Mouse (Mus musculus) T-helper 17 cell (primary cell): ENCODE measurements around the gene Ptprt.

Source experiments
- in situ Hi-C, 2 experiments: fragments of 300-600 bp; cut with MboI, MseI; formaldehyde crosslinking; loops; 1 replicate in 1 of 2; 2 replicates in 1 of 2; pipeline ENCODE4 v1.15.1; 2025; ENCODE audit warnings: high pct_unique_total_duplicates in 2 of 2

Ptprt gene

DNA sequence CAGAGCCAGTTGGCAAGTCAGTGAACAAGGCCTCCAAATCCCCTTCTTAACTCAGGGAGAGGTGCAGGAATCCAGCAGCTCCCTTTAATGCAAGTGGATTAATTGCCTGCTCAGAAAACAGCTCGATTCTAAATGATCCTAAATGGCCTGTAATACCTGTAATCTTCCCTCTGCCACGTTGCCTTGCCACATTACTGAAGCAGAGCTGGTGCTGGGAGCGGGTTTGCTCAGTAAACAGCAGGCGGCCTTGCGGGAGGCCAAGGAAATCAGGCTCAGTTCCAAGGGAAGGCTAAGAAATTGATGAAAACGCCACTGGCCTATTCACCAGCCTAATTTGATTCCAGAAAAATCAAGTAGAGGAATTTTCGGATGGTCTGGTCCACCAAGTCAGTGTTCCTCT, 659.9 kb downstream of the Ptprt start:
- in situ Hi-C loops, result no loop called here

DNA sequence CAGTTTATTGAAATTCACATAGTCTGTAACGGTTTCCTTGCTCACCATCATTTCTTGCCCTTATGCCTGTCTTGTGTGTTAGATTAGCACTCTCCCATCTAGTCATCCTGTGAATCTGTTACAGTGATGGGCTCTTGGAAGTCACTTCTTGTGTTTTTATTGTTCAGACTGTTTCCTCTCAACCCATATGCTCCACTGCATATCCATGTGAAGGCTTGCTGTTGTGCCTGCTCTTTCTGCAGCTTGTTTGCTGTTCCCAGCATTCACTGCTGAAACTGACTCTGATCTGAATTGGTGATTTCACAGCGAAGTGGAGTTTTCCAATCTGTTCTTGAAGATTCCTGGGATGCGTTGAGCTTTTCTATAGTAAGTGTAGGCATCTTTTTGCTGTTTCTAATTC, 678.6 kb downstream of the Ptprt start:
- in situ Hi-C loops, result no loop called here

DNA sequence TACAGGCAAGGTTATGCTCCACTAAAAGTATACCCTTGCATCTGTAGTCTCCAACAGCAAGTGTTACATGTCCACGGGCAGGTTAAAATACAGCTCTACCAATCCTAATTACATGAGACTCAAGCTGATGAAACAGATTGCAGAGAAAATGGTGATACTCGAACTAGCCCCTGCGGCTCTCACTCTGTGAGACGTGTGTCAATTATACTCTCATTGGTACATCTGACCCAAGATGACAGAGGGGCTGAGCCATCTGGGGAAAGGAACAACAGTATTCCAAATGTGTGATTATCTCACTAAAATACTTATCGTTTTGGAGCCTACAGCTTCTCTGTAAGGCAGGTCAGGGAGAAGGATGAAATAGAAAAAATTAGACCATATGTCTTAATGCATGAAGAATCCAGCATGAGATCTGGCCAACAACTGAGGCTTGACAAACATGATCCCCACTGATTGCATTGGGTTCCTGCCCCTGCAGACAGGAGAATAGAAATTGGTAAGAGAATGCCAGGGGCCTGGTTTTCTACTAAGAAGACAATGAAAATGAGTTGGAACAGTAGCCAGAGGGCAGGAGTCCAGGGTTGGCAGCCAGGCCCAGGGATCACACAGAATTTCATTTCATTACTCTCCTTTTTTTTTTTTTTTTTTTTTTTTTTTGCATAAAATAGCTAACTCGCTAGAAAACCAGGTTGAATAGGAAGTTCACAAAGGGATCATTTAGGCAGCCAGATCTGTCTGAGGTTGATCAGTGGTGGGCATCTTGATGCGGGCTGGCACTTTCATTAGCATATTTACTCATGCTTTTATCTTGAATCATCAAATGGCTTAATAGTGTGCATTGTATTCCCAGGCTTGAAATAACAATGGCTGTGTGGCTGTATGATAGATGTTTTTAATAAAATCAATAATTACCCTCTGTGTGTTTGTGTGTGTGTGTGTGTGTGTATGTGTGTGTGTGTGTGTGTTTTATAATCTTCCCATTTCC, 699.5 kb downstream of the Ptprt start:
- in situ Hi-C loops, result no loop called here

GRCm38 (mm10) chr2:161945424-161945823, 715.5 kb downstream of the Ptprt start:
- in situ Hi-C loops, result no loop called here

GRCm38 (mm10) chr2:161944689-161945088, 716.3 kb downstream of the Ptprt start:
- in situ Hi-C loops, result no loop called here

- in situ Hi-C loops, result no loop called here
Measured at GRCm38 (mm10) chr2:161941991-161942390, 719.0 kb downstream of the Ptprt start.

GRCm38 (mm10) chr2:161907214-161907613, 753.7 kb downstream of the Ptprt start:
- in situ Hi-C loops, result no loop called here

GRCm38 (mm10) chr2:161902196-161902595, 758.8 kb downstream of the Ptprt start:
- in situ Hi-C loops, result no loop called here

GRCm38 (mm10) chr2:161884446-161884845, 776.5 kb downstream of the Ptprt start:
- in situ Hi-C loops, result no loop called here

DNA sequence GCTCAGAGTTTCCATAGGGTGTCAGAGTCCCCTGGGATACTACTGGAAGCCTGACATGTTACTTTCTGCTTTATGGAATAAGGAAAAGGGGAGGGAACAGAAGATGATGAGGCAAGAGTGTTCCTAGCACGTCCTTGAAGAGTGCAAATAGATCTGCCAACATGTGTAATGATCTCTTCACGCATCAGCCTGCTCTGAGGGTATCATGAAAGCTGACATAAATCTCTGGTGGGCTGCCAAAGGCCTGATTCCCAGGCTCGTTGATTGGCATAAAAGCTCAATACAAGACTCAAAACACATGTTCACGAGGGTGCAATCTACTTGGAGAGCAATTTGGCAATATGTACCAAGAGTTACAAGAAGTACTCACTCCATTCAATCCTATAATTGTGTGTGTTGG, 778.4 kb downstream of the Ptprt start:
- in situ Hi-C loops, result no loop called here

DNA sequence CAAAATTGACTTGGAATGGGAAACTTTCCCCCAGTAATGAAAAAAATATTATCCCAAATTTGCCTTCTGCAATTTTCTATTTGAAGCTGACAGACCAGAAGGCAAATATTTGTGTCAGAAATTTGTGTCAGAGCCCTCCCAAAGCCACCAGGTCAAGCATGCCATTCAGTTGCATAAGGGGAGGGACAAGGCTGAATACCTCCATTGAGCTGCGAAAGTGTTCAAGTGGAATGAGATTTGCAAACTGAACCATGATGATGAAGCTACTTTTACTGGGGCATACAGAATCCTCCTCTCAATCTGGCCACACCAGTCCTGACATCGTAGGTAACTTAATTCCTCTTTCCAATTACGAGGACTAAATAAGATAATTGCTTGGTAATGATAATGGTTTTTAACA, 780.0 kb downstream of the Ptprt start:
- in situ Hi-C loops, result no loop called here

DNA sequence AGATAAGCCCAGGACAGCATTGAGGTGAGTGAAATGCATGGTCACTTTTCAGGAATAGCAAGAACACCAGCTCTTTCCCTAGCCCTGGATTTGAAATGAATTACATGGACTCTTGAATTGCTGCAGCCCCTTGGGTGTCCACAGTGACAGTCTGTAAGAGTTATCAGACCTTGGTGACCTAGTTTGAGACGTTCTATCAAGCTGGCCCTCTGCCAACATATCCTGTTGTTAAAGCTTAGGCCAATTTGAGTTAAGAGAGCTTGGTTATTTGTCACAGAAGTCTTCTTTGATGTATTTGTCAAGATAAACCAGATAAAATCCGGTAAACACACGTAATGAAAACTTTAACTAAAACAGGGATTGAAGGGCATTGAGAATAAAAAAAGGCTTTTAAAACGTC, 795.7 kb downstream of the Ptprt start:
- in situ Hi-C loops, result no loop called here

DNA sequence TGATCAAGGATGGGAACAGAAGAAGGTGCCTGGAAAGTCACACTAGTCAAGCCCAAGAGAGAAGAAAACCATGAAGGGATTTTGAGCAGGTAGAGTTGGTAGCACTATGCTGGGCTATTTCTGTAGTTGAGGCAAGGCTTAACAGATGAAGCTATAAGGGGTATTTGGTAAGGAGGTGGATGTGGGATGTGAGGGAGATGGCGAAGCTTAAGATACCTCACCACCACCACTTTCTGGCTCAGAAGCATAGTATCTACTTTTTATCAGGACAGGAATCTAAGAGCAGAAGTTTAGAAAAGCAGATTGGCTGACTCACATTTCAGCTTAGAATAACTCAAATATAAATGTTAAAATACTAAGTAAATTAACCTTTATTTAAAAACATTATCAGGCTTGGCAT, 802.1 kb downstream of the Ptprt start:
- in situ Hi-C loops, result no loop called here

- in situ Hi-C loops, result no loop called here
Measured at GRCm38 (mm10) chr2:161858361-161858760, 802.6 kb downstream of the Ptprt start.

GRCm38 (mm10) chr2:161835001-161835400, 825.9 kb downstream of the Ptprt start:
- in situ Hi-C loops, result no loop called here

GRCm38 (mm10) chr2:161833846-161834245, 827.1 kb downstream of the Ptprt start:
- in situ Hi-C loops, result no loop called here

GRCm38 (mm10) chr2:161813326-161813725, 847.6 kb downstream of the Ptprt start:
- in situ Hi-C loops, result no loop called here

- in situ Hi-C loops, result no loop called here
Measured at GRCm38 (mm10) chr2:161808086-161808801, 852.7 kb downstream of the Ptprt start.

- in situ Hi-C loops, result no loop called here
Measured at GRCm38 (mm10) chr2:161806287-161807007, 854.5 kb downstream of the Ptprt start.

DNA sequence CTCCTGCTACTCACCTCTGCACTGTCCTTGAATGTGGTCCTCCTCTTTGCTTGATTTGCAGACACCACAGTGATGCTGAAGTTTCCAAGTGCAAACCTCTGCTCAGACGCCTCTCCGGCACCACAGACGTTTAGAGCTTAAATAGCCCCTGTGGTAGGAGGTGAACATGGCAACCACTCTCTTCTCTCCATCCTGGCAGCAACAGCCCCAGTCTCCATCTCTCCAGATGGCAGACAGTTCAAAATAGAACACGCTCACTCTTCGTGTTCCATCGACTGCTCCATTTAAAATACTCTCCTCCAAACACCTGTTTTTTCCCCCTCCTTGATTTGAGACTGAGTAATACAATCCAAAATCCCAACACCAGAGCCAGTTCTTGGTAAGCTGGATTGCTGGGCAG, 861.0 kb downstream of the Ptprt start:
- in situ Hi-C loops, result no loop called here

DNA sequence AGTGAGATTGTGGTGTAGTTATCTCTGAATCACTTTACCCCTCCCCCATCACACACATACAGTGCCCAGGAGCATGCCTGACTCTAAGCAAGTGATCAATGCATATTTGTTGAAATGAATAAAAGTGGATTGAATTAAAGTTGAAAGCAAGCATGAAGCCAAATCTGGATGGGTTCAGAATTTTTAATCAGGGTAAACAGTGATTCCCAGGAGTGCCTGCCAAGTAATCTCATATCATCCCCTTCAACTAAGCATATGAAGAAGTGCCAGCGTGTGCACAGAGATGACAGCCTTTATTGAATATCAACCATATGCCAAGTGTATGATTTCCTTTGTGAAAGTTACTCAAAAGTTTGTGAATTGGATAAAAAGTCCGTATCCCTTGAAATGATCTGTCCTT, 893.4 kb downstream of the Ptprt start:
- in situ Hi-C loops, result no loop called here

DNA sequence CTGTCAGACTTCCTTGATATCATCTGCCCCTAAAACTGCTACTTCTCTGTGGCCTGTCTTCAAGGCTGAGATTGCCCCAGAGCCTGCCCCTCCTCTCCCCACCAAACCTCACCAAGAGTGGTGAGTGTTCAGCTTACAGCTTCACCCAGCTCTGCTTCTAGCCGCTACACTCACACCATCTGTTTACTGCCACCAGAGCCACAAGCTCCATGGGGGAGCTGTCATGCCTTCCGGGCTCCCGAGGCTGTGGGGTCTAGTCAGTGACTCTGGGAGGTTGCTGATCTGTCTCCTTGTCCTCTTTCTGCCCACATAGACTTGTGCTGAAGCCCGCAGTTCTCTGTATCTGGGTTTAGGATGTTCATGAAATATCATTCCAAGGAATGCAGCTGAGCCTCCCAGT, 947.9 kb downstream of the Ptprt start:
- in situ Hi-C loops, result no loop called here
